ENCODE assay signal across 13 mouse cellular contexts in genomic region chr15:12215415-12215718, GRCm38 (mm10). TPM values are rescaled to one million over a fixed set of nuclear protein-coding genes. Genes with fewer than 3 reads are reported as not detected.
DNase-seq lines count a peak whose midpoint lies in the region; ATAC-seq lines count a peak whose summit lies in the region.
"Had no signal": no experiment of that assay in that cellular context is flagged by ENCODE, and none has a peak within 500 bp of the region (broad histone marks: within the 10 kb centered on the region; RNA-seq: fewer than 3 reads in every experiment).

No protein-coding gene starts in this region.

- H3K27me3 ChIP-seq in kidney, embryonic 14.5 days (ENCODE audit: control insufficient read depth, insufficient read depth, low read length) = no peaks in the 10 kb centered on the region
- H3K27me3 ChIP-seq: limb, embryonic 13.5 days; midbrain, embryonic 13.5 days had no signal

- H3K4me2 ChIP-seq in kidney, embryonic 14.5 days (replicated peaks; ENCODE audit: low read depth, low read length) = no peak overlapping the region
- H3K4me2 ChIP-seq: heart, embryonic 11.5 days; hindbrain, embryonic 14.5 days; limb, embryonic 13.5 days; midbrain, embryonic 13.5 days had no signal

- no peak overlapping the region for H3K27ac ChIP-seq in kidney, embryonic 14.5 days (ENCODE audit: low read depth, low read length)
- H3K27ac ChIP-seq: hindbrain, embryonic 14.5 days; limb, embryonic 13.5 days; midbrain, embryonic 13.5 days had no signal

- no peak overlapping the region for H3K4me3 ChIP-seq in kidney, embryonic 14.5 days (ENCODE audit: low read length)
- H3K4me3 ChIP-seq: limb, embryonic 13.5 days; midbrain, embryonic 13.5 days had no signal

- ATAC-seq in kidney, embryonic 14.5 days (ENCODE audit: low FRiP score, low TSS enrichment) = no peak
- ATAC-seq: midbrain, embryonic 13.5 days had no signal

- no peaks in the 10 kb centered on the region for H3K9me3 ChIP-seq in kidney, embryonic 14.5 days (ENCODE audit: control insufficient read depth, low read length)
- H3K9me3 ChIP-seq: limb, embryonic 13.5 days; midbrain, embryonic 13.5 days had no signal

- intact Hi-C loops in left cerebral cortex, postnatal 4 days (cut with DNase I) = no loop called here

- no peaks in the 10 kb centered on the region for H3K36me3 ChIP-seq in kidney, embryonic 14.5 days (ENCODE audit: control insufficient read depth, insufficient read depth, low read length)
- H3K36me3 ChIP-seq: limb, embryonic 13.5 days; midbrain, embryonic 13.5 days had no signal

- H3K4me1 ChIP-seq in kidney, embryonic 14.5 days (ENCODE audit: control insufficient read depth, insufficient read depth, low read length) = no peaks in the 10 kb centered on the region

- 93% methylated on average over 5 of the region's 5 CpGs for WGBS in kidney, embryonic 14.5 days

- peak; percentile 72 to 83 for DNase-seq in left cerebral cortex, adult 18-20 months (ENCODE audit: low spot score in 2 of 2)
- no peak for DNase-seq in left cerebral cortex, postnatal 4 days
- peak; percentile 89 for DNase-seq in cerebellum, adult 9-11 months
- peak; percentile 74 for DNase-seq in layer of hippocampus, adult 9-10 months (ENCODE audit: low spot score)
- peak; percentile 94 for DNase-seq in telencephalon, adult 2 months (ENCODE audit: low read depth, low spot score)
- no peak for DNase-seq in adrenal gland, adult (ENCODE audit: inconsistent age in 2 of 2, low spot score in 1 of 2)
- DNase-seq: kidney, adult 9 months; thymus, postnatal 36 days had no signal

- no peak overlapping the region for H3K9ac ChIP-seq in kidney, embryonic 14.5 days (ENCODE audit: low read depth, low read length)
- H3K9ac ChIP-seq: hindbrain, embryonic 14.5 days; limb, embryonic 13.5 days; midbrain, embryonic 13.5 days had no signal

RNA-seq across cellular contexts. Expression of gene Mtmr12, which starts 10.5 kb away (rescaled TPM):
- 10 to 100 TPM; 52.2 to 56.4 TPM for total RNA-seq in left cerebral cortex, adult 18-20 months (2021)
- 10 to 100 TPM; 15.5 to 16.1 TPM for total RNA-seq in left cerebral cortex, postnatal 4 days (2021)
- 10.6 and 25.4 TPM in 2 replicates for polyA plus RNA-seq in kidney, embryonic 14.5 days (2014; fragmentation: Nextera tagmentation; extraction: Ambion mirVana)

Comparison
In these comparisons a context has a peak if more than half of its experiments do, and no peak if none do; other contexts are left out.
1. DNase-seq: peak in left cerebral cortex, adult 18-20 months (2 of 2), cerebellum, adult 9-11 months (single experiment), layer of hippocampus, adult 9-10 months (single experiment) and telencephalon, adult 2 months (single experiment); none in left cerebral cortex, postnatal 4 days (single experiment) and adrenal gland, adult (0 of 2).